Mouse (Mus musculus): ENCODE results near the gene Fbxo21. TPM values are rescaled to one million over a fixed set of nuclear protein-coding genes. Genes with fewer than 3 reads are reported as not detected.

Gene Fbxo21
- polyA plus RNA-seq, 1 experiment = 67.4 TPM

DNA sequence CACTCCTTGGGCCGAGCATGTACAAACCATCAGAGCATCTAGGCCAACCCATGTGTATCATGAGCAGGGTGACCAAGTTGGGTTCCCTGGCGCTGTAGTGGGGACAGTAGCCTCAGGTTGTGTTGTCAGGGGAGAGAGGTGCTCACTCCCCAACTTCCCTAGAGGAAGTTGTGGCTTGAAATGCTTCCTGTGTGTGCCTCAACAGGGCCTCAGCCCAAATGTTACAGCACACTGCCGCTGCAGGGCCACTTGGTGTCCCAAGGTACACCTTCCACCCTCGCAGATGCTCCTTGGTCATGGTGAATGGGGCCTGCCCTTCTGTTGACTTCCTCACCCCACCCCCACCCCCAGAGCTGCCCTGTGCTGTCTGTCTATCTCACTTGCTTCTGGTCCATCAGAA lies 71.9 kb downstream of the Fbxo21 start:
- WGBS = 76% methylated on average over 4 of the region's 4 CpGs

DNA sequence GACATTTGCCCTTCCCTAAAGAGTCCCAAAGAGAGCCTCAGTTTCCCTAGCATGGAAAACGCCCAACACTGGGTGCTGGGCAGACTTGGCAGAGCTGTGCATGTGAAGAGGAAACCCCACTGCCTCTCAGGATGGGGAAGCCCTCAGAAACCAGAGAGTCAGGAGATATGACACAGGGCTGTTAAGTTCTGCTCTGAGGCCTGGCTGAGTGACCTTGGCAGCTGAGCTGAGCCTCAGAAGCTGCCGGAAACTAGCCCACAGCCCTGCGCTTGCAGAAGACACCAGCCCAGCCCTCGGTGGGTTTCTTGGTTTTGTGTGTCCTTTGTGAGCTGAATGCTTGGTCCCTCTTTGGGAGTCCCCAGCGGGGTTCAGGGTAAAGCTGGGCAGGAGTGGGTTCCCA lies 72.4 kb downstream of the Fbxo21 start:
- Histone ChIP-seq H3K36me3 (ENCODE audit: control insufficient read depth, insufficient read depth, low read length) (no peaks in the 10 kb centered on the region), H3K4me1 (ENCODE audit: control insufficient read depth, insufficient read depth, low read length) (no peaks in the 10 kb centered on the region), H3K27ac (ENCODE audit: insufficient read depth, low read depth, low read length) (no peak overlapping the region), H3K27me3 (replicated peaks; ENCODE audit: control insufficient read depth, insufficient read depth, low read length) (no peaks in the 10 kb centered on the region), H3K4me3 (ENCODE audit: insufficient read depth, low read depth, low read length) (no peak overlapping the region)
- DNase-seq = no peak
- WGBS = 82% methylated on average over 5 of the region's 5 CpGs
- no peak for TF ChIP-seq POLR2A (IDR thresholded peaks at IDR 0.05; ENCODE audit: low read depth, low read length)
- TF ChIP-seq CTCF (conservative IDR thresholded peaks at IDR 0.05; ENCODE audit: insufficient read depth, insufficient read length, low read depth, low read length) = no peak

More for the DNA sequence above, 71.9 kb downstream of the Fbxo21 start:
- no peaks in the 10 kb centered on the region for H3K27me3 ChIP-seq (replicated peaks; ENCODE audit: control insufficient read depth, insufficient read depth, low read length)
- H3K36me3 ChIP-seq (ENCODE audit: control insufficient read depth, insufficient read depth, low read length) = no peaks in the 10 kb centered on the region
- DNase-seq = no peak
- H3K4me1 ChIP-seq (ENCODE audit: control insufficient read depth, insufficient read depth, low read length) = no peaks in the 10 kb centered on the region
- H3K27ac ChIP-seq (ENCODE audit: insufficient read depth, low read depth, low read length) = no peak overlapping the region
- H3K4me3 ChIP-seq (ENCODE audit: insufficient read depth, low read depth, low read length) = no peak overlapping the region
- TF ChIP-seq POLR2A (IDR thresholded peaks at IDR 0.05; ENCODE audit: low read depth, low read length) (no peak), CTCF (conservative IDR thresholded peaks at IDR 0.05; ENCODE audit: insufficient read depth, insufficient read length, low read depth, low read length) (no peak)

GRCm38 (mm10) chr5:118050743-118051142 lies 74.2 kb downstream of the Fbxo21 start:
- TF ChIP-seq POLR2A (IDR thresholded peaks at IDR 0.05; ENCODE audit: low read depth, low read length) (no peak), CTCF (conservative IDR thresholded peaks at IDR 0.05; ENCODE audit: insufficient read depth, insufficient read length, low read depth, low read length) (no peak)
- Histone ChIP-seq H3K36me3 (ENCODE audit: control insufficient read depth, insufficient read depth, low read length) (no peaks in the 10 kb centered on the region), H3K27me3 (replicated peaks; ENCODE audit: control insufficient read depth, insufficient read depth, low read length) (no peaks in the 10 kb centered on the region), H3K4me3 (ENCODE audit: insufficient read depth, low read depth, low read length) (no peak overlapping the region), H3K4me1 (ENCODE audit: control insufficient read depth, insufficient read depth, low read length) (no peaks in the 10 kb centered on the region), H3K27ac (ENCODE audit: insufficient read depth, low read depth, low read length) (no peak overlapping the region)
- WGBS = 82% methylated on average over 4 of the region's 4 CpGs
- no peak for DNase-seq

- Histone ChIP-seq H3K27me3 (replicated peaks; ENCODE audit: control insufficient read depth, insufficient read depth, low read length) (no peaks in the 10 kb centered on the region), H3K4me1 (ENCODE audit: control insufficient read depth, insufficient read depth, low read length) (no peaks in the 10 kb centered on the region), H3K4me3 (ENCODE audit: insufficient read depth, low read depth, low read length) (no peak overlapping the region), H3K36me3 (ENCODE audit: control insufficient read depth, insufficient read depth, low read length) (no peaks in the 10 kb centered on the region), H3K27ac (ENCODE audit: insufficient read depth, low read depth, low read length) (peak overlapping the region; percentile 41; the same call in 1 of the 2 replicates)
- peak; percentile 90 for DNase-seq
- TF ChIP-seq CTCF (conservative IDR thresholded peaks at IDR 0.05; ENCODE audit: insufficient read depth, insufficient read length, low read depth, low read length) (no peak), POLR2A (IDR thresholded peaks at IDR 0.05; ENCODE audit: low read depth, low read length) (no peak)
- WGBS = 27% methylated on average over 8 of the region's 8 CpGs
These were observed 75.6 kb downstream of the Fbxo21 start for GRCm38 (mm10) chr5:118051981-118052662.

- no peak for DNase-seq
- H3K4me1 ChIP-seq (ENCODE audit: control insufficient read depth, insufficient read depth, low read length) = no peaks in the 10 kb centered on the region
- H3K27me3 ChIP-seq (replicated peaks; ENCODE audit: control insufficient read depth, insufficient read depth, low read length) = no peaks in the 10 kb centered on the region
- TF ChIP-seq CTCF (conservative IDR thresholded peaks at IDR 0.05; ENCODE audit: insufficient read depth, insufficient read length, low read depth, low read length) (no peak), POLR2A (IDR thresholded peaks at IDR 0.05; ENCODE audit: low read depth, low read length) (no peak)
- no peak overlapping the region for H3K27ac ChIP-seq (ENCODE audit: insufficient read depth, low read depth, low read length)
- H3K4me3 ChIP-seq (ENCODE audit: insufficient read depth, low read depth, low read length) = no peak overlapping the region
- no peaks in the 10 kb centered on the region for H3K36me3 ChIP-seq (ENCODE audit: control insufficient read depth, insufficient read depth, low read length)
- 79% methylated on average over 2 of the region's 2 CpGs for WGBS
These were observed 76.7 kb downstream of the Fbxo21 start for GRCm38 (mm10) chr5:118053205-118053604.

- H3K4me3 ChIP-seq (ENCODE audit: insufficient read depth, low read depth, low read length) = no peak overlapping the region
- H3K27ac ChIP-seq (ENCODE audit: insufficient read depth, low read depth, low read length) = peak overlapping the region; percentile 13; the same call in 1 of the 2 replicates
- no peak for TF ChIP-seq CTCF (conservative IDR thresholded peaks at IDR 0.05; ENCODE audit: insufficient read depth, insufficient read length, low read depth, low read length)
- TF ChIP-seq POLR2A (IDR thresholded peaks at IDR 0.05; ENCODE audit: low read depth, low read length) = no peak
- no peaks in the 10 kb centered on the region for H3K27me3 ChIP-seq (replicated peaks; ENCODE audit: control insufficient read depth, insufficient read depth, low read length)
- H3K36me3 ChIP-seq (ENCODE audit: control insufficient read depth, insufficient read depth, low read length) = no peaks in the 10 kb centered on the region
- peak; percentile 46 for DNase-seq
- H3K4me1 ChIP-seq (ENCODE audit: control insufficient read depth, insufficient read depth, low read length) = no peaks in the 10 kb centered on the region
- 38% methylated on average over 8 of the region's 8 CpGs for WGBS
These were observed 81.1 kb downstream of the Fbxo21 start for GRCm38 (mm10) chr5:118057508-118058111.

GRCm38 (mm10) chr5:118058858-118059257 lies 82.3 kb downstream of the Fbxo21 start:
- H3K4me3 ChIP-seq (ENCODE audit: insufficient read depth, low read depth, low read length) = no peak overlapping the region
- no peak for DNase-seq
- 86% methylated on average over 10 of the region's 10 CpGs for WGBS
- H3K27me3 ChIP-seq (replicated peaks; ENCODE audit: control insufficient read depth, insufficient read depth, low read length) = no peaks in the 10 kb centered on the region
- H3K4me1 ChIP-seq (ENCODE audit: control insufficient read depth, insufficient read depth, low read length) = no peaks in the 10 kb centered on the region
- TF ChIP-seq CTCF (conservative IDR thresholded peaks at IDR 0.05; ENCODE audit: insufficient read depth, insufficient read length, low read depth, low read length) = no peak
- TF ChIP-seq POLR2A (IDR thresholded peaks at IDR 0.05; ENCODE audit: low read depth, low read length) = no peak
- H3K36me3 ChIP-seq (ENCODE audit: control insufficient read depth, insufficient read depth, low read length) = no peaks in the 10 kb centered on the region
- no peak overlapping the region for H3K27ac ChIP-seq (ENCODE audit: insufficient read depth, low read depth, low read length)

Data from kidney, adult 2 months (tissue).